Mouse (Mus musculus) heart, postnatal 36 days (tissue): ENCODE measurements around the gene Aldh3a2. TPM values are rescaled to one million over a fixed set of nuclear protein-coding genes. Genes with fewer than 3 reads are reported as not detected.
"Not testable (repeated sequence)": the region's sequence is repeated elsewhere in the genome, so short reads cannot be mapped to it uniquely, and the experiment has no call there.

Experiments used
- DNase-seq, 2 experiments: peaks; one replicate each; pipeline ENCODE4 v3.0.0; 2021 to 2022
- intact Hi-C: fragments of 180-260 bp; cut with DNase I; formaldehyde crosslinking; loops from one replicate; pipeline ENCODE4 v1.15.1; 2025
- total RNA-seq, 2 experiments: library from RNA; stranded (reverse); gene quantifications; 2 replicates each; pipeline ENCODE4 v1.2.3; 2021

The Aldh3a2 gene
- total RNA-seq, 2 experiments from 2014 or later: 35.3 to 41.7 TPM

- DNase-seq: no peak
- intact Hi-C loops: no loop called here
These were observed 83.4 kb downstream of the Aldh3a2 start for GRCm38 (mm10) chr11:61183820-61184219.

GRCm38 (mm10) chr11:61181624-61182023 lies 85.6 kb downstream of the Aldh3a2 start:
- intact Hi-C loops: no loop called here
- DNase-seq: no peak

GRCm38 (mm10) chr11:61180361-61180760 lies 86.9 kb downstream of the Aldh3a2 start:
- intact Hi-C loops: no loop called here
- no peak for DNase-seq

- intact Hi-C loops: loop anchor here (5.0 kb wide), 1 partner anchor 231 kb away; no protein-coding TSS in a partner anchor
These were observed 90.9 kb downstream of the Aldh3a2 start for GRCm38 (mm10) chr11:61176321-61176720.

GRCm38 (mm10) chr11:61175778-61176177 lies 91.5 kb downstream of the Aldh3a2 start:
- DNase-seq: no peak
- intact Hi-C loops: loop anchor here (5.0 kb wide), 1 partner anchor 232 kb away; no protein-coding TSS in a partner anchor

More at GRCm38 (mm10) chr11:61176321-61176720, 90.9 kb downstream of the Aldh3a2 start:
- no peak for DNase-seq

- intact Hi-C loops: loop anchor here (5.0 kb wide), 2 partner anchors 232 to 312 kb away; partner anchors contain the start of gene Mfap4
These were observed 92.2 kb downstream of the Aldh3a2 start, which contains the start of gene Usp22 for GRCm38 (mm10) chr11:61174821-61175658. Gene Usp22, minus strand, starts transcription at chr11:61175055.

GRCm38 (mm10) chr11:61174291-61174820 lies 92.9 kb downstream of the Aldh3a2 start:
- intact Hi-C loops: loop anchor here (5.0 kb wide), 1 partner anchor 313 kb away; the partner anchor contains the start of gene Mfap4
- DNase-seq: no peak

More at GRCm38 (mm10) chr11:61174821-61175658, 92.2 kb downstream of the Aldh3a2 start, which contains the start of gene Usp22:
- peak; percentile 97 for DNase-seq

- intact Hi-C loops: loop anchor here (5.0 kb wide), 1 partner anchor 314 kb away; the partner anchor contains the start of gene Mfap4
- DNase-seq: not testable (repeated sequence)
These were observed 93.8 kb downstream of the Aldh3a2 start for GRCm38 (mm10) chr11:61173477-61173876.

Other genes starting within 250 kb of the Aldh3a2 start
- gene Kcnj12, start 244.9 kb downstream of the Aldh3a2 start, total RNA-seq: 10 to 100 TPM; 22.8 to 24.9 TPM
- gene Tnfrsf13b, start 140.7 kb downstream of the Aldh3a2 start, total RNA-seq: under 1 TPM; 0.86 to 0.89 TPM
- gene Usp22, start 92.4 kb downstream of the Aldh3a2 start, total RNA-seq: 10 to 100 TPM; 29.9 to 37.4 TPM
- 1 to 10 TPM; 1.7 TPM for gene Aldh3a1, start 59.9 kb downstream of the Aldh3a2 start, total RNA-seq
- not detected for gene Slc47a2, start 75.4 kb upstream of the Aldh3a2 start, total RNA-seq
- gene Slc47a1, start 110.9 kb upstream of the Aldh3a2 start, total RNA-seq: 10 to 100 TPM; 28.5 to 30.5 TPM
- gene Rnf112, start 186.7 kb upstream of the Aldh3a2 start, total RNA-seq: not detected
- gene Mfap4, start 218.0 kb upstream of the Aldh3a2 start, total RNA-seq: 10 to 100 TPM; 32.3 to 38.4 TPM
- gene Mapk7, start 226.9 kb upstream of the Aldh3a2 start, total RNA-seq: 1 to 10 TPM; 5.7 to 6.4 TPM
- gene B9d1, start 237.7 kb upstream of the Aldh3a2 start, total RNA-seq: 1 to 10 TPM; 6.2 to 7.4 TPM